Mouse (Mus musculus): Measurements from ENCODE around the gene Dab2.

- no peak for TF ChIP-seq CTCF (IDR thresholded peaks at IDR 0.05; ENCODE audit: extremely low read depth, insufficient read depth, low read length)
- TF ChIP-seq POLR2A (IDR thresholded peaks at IDR 0.05; ENCODE audit: extremely low read depth, insufficient read depth, low read length) = no peak
Measured at GRCm38 (mm10) chr15:6398881-6399280, 99.3 kb downstream of the Dab2 start.
